Mouse (Mus musculus): Measurements from ENCODE around the gene Fnd3c2.
"Not testable (repeated sequence)": the region's sequence is repeated elsewhere in the genome, so short reads cannot be mapped to it uniquely, and the experiment has no call there.

The Fnd3c2 gene

DNA sequence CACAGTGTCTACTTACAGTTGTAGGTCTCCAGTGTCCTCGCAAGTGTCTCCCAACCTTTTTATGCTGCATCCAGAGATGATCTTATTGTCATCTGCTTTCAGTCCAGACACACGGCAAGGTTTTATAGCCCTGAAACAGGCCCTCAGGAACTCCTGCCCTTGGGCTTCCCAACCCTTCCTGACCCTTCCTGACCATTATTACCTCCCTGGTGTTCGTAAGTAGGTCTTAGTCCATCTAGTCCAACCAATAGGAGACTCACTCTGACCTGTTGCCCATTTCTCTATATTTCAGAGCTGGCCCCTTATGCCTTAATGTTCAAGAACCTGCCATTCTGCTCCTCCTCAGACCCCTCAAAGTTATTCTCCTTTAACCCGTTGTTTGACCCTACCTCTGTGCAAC lies at the start of gene Fnd3c2:
Gene Fnd3c2 (minus strand): TSS at position 101 of the 400 bp plus-strand sequence.
- no peak for DNase-seq (ENCODE audit: low spot score in 2 of 2)

DNA sequence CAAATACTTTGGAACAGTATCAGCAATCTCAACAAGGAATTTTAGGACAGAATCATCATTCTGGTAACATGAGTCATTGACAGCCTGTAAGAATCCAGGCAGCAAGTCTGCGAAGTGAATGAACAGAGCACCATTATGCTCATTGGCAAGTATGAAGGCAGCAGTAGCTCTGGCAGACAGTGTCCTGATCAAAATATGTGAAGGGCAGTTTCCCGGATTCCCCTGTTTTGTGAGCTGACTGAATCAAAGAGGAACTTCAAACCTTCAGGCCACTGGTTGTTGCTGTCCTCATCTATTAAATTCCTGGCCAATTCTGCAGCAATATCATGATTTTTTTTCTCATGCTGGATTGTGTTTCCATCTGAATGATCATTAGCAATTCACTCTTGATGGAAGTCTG lies 29.3 kb upstream of the Fnd3c2 start:
- no peak for DNase-seq (ENCODE audit: low spot score in 2 of 2)

DNA sequence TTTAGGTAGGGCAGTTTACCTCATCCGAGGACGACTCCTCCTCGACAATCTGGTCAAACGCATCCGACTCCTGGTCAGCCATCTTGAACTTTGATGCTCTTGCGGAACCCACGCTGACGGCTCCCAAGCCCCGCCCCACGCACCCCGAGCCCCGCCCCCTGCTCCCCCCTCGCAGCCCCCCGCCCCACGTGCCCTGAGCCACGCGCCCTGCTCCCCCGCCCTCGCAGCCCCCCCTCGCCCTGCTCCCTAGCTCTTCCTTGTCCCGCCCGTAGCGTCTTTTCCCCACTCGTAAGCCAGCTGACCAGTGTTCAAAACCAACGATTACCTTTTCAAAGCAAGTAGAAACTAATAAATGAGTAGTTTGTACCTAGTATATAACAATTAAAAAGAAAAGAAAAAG lies 34.1 kb downstream of the Fnd3c2 start, which contains the start of gene Taf9b:
Gene Taf9b (minus strand): TSS at position 101 of the 400 bp plus-strand sequence.
- no peak for DNase-seq (ENCODE audit: low spot score in 2 of 2)

DNA sequence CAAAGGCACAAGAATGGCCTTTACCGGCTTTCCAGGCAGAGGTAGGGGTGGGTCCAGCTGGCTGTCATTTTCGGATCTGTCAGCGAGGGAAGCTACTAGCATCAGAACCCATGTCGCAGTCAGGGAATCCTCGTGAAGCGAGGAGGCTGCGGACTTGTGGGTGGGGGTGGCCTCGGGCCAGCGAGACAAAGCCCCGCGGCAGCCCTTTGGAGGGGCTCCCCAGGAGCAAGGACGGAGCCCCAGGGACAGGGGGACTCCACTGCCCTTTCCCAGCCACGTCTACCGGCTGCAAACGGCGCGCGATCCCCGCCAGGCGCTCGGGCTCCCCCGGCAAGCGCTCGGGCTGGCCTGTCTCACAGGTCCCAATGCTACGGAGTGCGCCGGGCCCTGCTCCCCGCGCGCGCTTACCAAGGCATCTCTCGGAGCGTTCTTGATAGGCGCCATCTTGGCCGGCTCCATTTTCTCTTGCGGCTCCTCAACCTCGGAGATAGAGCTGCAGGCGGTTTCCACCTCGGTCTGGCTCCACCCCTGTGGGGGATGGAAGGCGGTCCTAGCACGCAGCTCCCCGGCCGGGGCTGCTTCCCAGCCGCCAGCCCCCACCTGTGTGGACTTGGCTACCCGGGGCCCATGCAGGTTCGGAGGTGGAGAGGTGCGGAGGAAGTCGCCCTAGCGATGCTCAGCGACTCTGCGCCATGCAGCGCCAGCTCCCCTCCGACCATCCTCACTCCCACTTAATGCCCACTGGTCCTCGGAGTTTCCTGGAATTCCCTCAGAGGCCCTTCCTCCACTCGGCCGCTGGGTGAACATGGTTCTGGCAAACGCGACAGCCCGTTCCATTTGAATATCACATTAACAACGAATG lies 35.8 kb downstream of the Fnd3c2 start:
- peak; percentile 53 to 61 for DNase-seq (ENCODE audit: low spot score in 2 of 2)

DNA sequence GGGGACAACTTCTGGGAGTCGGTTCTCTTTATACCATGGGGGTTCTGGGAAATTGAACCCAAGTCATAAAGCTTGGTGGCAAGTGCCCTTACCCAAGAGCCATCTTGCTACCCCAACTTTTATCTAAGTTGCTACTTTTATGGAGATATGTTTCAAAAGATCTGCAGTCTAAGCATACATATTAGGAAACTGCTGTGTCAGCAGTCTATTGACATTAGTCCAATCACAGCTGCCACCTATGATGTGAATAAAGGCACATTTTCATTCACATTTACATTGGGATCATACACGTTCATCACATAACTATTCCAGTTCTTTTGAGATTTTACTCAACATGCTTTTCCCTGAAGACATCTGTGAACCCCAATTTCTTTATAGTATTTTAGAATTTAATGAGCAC lies 46.1 kb downstream of the Fnd3c2 start:
- DNase-seq (ENCODE audit: low spot score in 2 of 2) = no peak

DNA sequence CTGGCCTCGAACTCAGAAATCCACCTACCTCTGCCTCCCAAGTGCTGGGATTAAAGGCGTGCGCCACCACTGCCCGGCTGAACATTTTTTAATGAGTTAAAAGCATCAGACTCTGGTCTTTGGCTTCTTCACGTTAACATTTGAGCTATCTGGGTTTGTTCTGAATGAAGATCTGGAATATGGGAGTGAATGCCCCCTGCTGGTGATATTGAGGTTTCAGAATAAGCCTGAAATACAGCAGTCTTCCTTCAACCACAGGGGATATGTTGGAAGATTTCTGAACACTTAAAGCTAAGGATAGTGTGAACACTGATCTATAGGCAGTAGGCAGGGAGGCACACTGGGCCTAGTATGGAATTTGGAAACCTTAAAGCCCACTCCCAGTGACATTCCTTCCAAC lies 56.3 kb downstream of the Fnd3c2 start:
- no peak for DNase-seq (ENCODE audit: low spot score in 2 of 2)

DNA sequence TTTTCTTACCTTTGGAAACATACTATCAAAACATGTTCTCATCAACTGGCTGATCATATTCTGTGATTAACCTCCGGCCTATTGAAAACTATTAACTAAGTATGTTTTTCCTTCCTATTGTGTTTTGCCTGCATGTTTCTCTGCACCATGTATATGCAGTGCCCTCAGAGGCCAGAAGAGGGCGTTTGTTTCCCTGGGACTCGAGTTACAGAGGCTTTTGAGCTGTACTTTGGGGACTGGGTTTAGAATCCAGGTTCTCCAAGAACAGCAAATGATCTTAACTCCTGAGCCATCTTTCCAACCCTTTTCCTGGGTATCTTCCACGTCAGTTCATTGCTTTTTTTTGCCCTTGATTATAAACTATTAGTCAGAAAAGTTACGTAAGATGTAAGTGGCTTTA lies 57.9 kb downstream of the Fnd3c2 start:
- no peak for DNase-seq (ENCODE audit: low spot score in 2 of 2)

DNA sequence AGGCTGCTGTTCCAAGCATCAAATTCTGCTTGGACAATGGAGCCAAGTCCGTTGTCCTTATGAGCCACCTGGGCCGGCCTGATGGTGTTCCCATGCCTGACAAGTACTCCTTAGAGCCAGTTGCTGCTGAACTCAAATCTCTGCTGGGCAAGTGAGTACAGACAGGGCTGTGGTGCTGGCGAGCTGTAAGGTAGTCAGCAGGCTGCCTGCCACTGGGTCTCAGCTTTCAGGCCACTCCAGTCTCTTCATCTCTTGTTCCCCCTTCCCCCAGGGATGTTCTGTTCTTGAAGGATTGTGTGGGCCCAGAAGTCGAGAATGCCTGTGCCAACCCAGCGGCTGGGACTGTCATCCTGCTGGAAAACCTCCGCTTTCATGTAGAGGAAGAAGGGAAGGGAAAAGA lies 60.8 kb downstream of the Fnd3c2 start:
- DNase-seq (ENCODE audit: low spot score in 2 of 2) = not testable (repeated sequence)

DNA sequence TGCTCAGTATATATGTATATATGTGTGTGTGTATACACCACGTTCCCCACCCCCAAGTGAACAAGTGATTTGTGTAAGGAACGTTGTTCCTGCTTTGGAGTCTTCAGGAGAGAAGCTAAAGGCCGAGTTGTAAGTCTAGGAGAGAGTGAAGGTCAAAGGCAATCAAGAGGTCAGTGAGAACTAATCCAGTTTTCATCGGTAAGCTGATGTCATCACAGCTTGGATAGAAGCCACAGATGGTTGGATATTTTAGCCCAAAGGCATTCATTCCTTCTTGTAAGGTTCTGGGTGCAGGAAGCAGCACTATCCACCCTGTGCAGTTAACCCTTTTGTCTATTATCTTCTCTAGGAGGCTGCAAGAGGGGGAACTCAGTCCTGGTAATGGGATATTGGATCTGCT lies 65.1 kb downstream of the Fnd3c2 start:
- no peak for DNase-seq (ENCODE audit: low spot score in 2 of 2)

DNA sequence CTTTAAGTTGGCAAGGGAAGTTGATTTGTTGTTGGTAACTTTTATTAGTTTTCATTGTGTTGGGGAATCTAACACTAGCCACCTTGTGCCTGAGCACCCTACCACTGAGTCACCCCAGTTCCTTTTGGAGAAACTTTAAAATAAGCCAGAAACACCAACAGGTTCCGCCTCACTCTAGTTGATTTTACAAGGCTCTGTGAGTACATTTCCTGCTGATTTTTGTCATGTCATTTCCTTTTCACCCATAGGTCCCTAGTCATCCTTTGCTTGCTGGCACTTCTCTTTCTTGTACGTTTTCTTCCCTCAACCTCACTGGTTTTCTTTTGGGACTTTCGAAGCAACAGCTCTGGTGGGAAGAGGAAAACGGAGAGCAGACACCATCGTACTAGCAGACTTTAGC lies 65.8 kb downstream of the Fnd3c2 start:
- no peak for DNase-seq (ENCODE audit: low spot score in 2 of 2)

DNA sequence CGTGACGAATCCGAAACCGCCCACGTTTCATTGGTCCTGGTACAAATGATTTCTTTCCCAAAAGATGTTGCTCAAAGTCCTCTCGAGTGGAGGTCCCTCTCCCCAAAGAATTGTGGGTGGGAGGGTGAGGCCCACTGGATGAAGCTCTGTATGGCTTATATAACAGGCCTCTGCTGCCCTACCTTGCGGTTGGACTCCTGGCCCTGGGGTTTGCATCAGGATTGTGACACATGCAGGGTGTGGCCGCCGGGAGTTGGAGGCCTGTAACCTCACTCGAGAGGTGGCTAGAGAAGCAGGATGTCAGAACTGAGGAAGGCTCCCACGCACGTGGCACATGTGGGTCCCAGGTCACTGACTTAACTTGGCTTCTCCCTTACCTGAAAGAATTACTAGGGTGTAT lies 67.4 kb downstream of the Fnd3c2 start:
- peak in 1 of 2 experiments; percentile 7 for DNase-seq (ENCODE audit: low spot score in 2 of 2)

DNA sequence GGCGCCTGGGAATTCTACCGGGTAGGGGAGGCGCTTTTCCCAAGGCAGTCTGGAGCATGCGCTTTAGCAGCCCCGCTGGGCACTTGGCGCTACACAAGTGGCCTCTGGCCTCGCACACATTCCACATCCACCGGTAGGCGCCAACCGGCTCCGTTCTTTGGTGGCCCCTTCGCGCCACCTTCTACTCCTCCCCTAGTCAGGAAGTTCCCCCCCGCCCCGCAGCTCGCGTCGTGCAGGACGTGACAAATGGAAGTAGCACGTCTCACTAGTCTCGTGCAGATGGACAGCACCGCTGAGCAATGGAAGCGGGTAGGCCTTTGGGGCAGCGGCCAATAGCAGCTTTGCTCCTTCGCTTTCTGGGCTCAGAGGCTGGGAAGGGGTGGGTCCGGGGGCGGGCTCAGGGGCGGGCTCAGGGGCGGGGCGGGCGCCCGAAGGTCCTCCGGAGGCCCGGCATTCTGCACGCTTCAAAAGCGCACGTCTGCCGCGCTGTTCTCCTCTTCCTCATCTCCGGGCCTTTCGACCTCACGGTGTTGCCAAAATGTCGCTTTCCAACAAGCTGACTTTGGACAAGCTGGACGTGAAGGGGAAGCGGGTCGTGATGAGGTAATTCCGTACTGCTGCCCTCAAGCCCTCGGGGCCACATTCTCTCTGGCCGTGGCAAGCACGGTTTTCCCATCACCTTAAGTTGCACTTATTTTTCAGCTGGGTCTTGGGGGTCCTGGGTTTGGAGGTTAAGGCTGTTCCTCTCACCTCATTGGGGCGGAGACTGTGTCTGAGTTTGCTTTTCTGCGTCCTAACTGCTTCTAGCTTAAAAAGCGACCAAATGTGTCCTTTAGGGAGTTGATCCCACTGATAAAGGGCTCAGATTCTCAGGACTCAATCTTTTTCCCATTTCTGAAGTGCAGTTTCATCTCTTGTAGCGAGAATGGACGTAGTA lies 68.2 kb downstream of the Fnd3c2 start, which contains the start of gene Pgk1:
Gene Pgk1 (plus strand): TSS at position 388 of the 937 bp plus-strand sequence.
- peak; percentile 72 to 94 for DNase-seq (ENCODE audit: low spot score in 2 of 2)

DNA sequence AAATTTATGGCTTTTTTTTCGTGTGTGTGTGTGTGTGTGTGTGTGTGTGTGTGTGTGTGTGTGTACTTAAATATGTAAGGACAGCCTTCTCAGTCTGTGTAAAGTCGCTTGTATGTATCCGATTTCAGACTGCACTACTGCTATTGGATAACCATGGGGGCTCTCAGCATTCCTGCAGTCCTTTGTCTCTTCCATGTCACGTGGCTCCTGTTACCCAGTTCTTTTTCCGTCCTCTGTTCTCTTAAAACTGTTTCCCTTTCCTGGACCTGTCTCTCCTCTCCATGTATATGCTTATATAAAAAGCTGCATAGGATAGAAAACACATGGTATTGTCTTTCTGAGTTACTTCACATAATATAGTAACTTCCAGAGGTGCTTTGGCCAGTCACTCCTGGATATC lies 69.5 kb downstream of the Fnd3c2 start:
- DNase-seq (ENCODE audit: low spot score in 2 of 2) = no peak
